Mouse (Mus musculus) stomach, embryonic 16.5 days (tissue): ENCODE results near the gene Sbds. TPM values are rescaled to one million over a fixed set of nuclear protein-coding genes. Genes with fewer than 3 reads are reported as not detected.

ENCODE experiments used
- ATAC-seq: fragments of 200-750 bp; cut with Nextera tagmentation; 2 replicates; pipeline ENCODE4 v1.8.0; 2017; ENCODE audit warnings: moderate number of reproducible peaks, moderate TSS enrichment; ENCODE audit not compliant: insufficient read depth, low FRiP score
- H3K27ac ChIP-seq: fragments of 300-500 bp; sonication (generic); 2 replicates; pipeline ENCODE4 v1.5.1; 2014; ENCODE audit warnings: low read length
- H3K27me3 ChIP-seq: fragments of 300-500 bp; sonication (generic); 2 replicates; pipeline ENCODE4 v1.6.1; 2014; ENCODE audit warnings: low read length, control low read depth, mixed read lengths; ENCODE audit not compliant: control insufficient read depth, insufficient read depth
- H3K36me3 ChIP-seq: fragments of 300-500 bp; sonication (generic); 2 replicates; pipeline ENCODE4 v1.6.1; 2014; ENCODE audit warnings: low read length; ENCODE audit not compliant: control insufficient read depth, insufficient read depth
- H3K4me1 ChIP-seq: fragments of 300-500 bp; sonication (generic); 2 replicates; pipeline ENCODE4 v1.6.1; 2014; ENCODE audit warnings: low read length, control low read depth, mixed read lengths; ENCODE audit not compliant: control insufficient read depth, insufficient read depth
- H3K4me2 ChIP-seq: fragments of 300-500 bp; sonication (generic); 2 replicates; pipeline ENCODE4 v1.6.1; 2014; ENCODE audit warnings: low read depth, low read length, mixed read lengths
- H3K4me3 ChIP-seq: fragments of 300-500 bp; sonication (generic); replicated peaks from 2 replicates; pipeline ENCODE4 v1.5.1; 2014; ENCODE audit warnings: mild to moderate bottlenecking, low read length
- H3K9ac ChIP-seq: fragments of 300-500 bp; sonication (generic); 2 replicates; pipeline ENCODE4 v1.6.1; 2014; ENCODE audit warnings: low read length
- H3K9me3 ChIP-seq: fragments of 300-500 bp; sonication (generic); replicated peaks from 2 replicates; pipeline ENCODE4 v1.6.1; 2016; ENCODE audit warnings: low read length, control low read depth; ENCODE audit not compliant: control insufficient read depth
- WGBS: fragments of 180-500 bp; shearing (Covaris S2); extraction: QIAGEN DNeasy Blood & Tissue Kit; methylation state at CpG from one replicate; pipeline ENCODE4 v1.1.7; 2014; 5-methylcytosine and 5-hydroxymethylcytosine counted together
- polyA plus RNA-seq: library from polyadenylated mRNA; unstranded; fragments of >200 nt; fragmentation: Nextera tagmentation; extraction: Ambion mirVana; gene quantifications from 2 replicates; pipeline ENCODE4 v1.2.1, GENCODE M21; 2015

Gene Sbds
- polyA plus RNA-seq, 1 experiment from 2014 or later, result 70.3 TPM

DNA sequence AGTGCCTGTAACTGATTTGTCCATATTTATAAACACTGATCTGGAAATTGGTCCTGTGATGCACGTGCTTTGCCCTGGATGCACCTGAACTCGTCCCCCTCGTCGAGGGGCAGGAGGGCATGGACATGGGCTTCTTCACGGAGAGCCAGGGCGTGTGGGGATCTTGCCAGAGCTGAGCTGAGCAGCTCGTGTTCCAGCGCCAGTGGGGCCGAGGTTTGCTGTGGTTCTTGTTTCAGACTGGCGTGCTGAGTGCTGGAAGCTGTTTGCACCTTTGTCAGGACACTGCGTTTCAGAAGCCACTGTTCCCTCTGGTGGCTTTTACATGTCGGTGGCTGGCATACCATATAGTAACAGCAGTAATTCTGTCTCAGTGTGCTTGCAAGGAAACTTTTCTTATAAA is 13.9 kb downstream of the Sbds start:
- H3K4me3 ChIP-seq, result no peak overlapping the region
- H3K36me3 ChIP-seq, result peaks cover 17% of the 10 kb centered on the region
- no peaks in the 10 kb centered on the region for H3K9me3 ChIP-seq
- H3K4me1 ChIP-seq, result no peaks in the 10 kb centered on the region
- no peaks in the 10 kb centered on the region for H3K27me3 ChIP-seq
- no peak overlapping the region for H3K4me2 ChIP-seq
- no peak overlapping the region for H3K9ac ChIP-seq
- ATAC-seq, result no peak
- no peak overlapping the region for H3K27ac ChIP-seq
- 92% methylated on average over 12 of the region's 12 CpGs for WGBS

DNA sequence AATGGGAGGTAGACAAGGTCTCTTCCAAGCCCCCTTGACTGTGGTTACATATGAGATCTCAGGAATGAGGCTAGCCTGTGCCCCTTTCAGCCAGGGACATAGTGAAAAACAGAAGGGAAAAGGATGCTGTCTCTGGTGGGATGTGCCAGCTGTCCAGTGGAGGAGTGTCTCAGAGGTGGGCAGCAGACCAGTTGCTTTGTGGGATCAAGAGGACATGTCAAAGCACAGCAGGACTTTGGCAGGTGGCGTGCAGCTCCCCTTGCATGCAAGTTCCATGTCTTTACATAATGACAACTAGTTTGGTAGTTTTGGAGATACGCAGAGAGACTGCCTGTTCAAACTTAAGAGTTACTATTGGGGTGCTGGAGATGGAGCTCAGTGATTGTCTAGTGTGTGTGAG is 15.5 kb downstream of the Sbds start:
- WGBS, result 98% methylated on average over 2 of the region's 2 CpGs
- H3K27ac ChIP-seq, result no peak overlapping the region
- no peak for ATAC-seq
- H3K4me1 ChIP-seq, result no peaks in the 10 kb centered on the region
- H3K4me2 ChIP-seq, result no peak overlapping the region
- peaks cover 30% of the 10 kb centered on the region for H3K36me3 ChIP-seq
- no peak overlapping the region for H3K9ac ChIP-seq
- no peaks in the 10 kb centered on the region for H3K9me3 ChIP-seq
- no peaks in the 10 kb centered on the region for H3K27me3 ChIP-seq
- no peak overlapping the region for H3K4me3 ChIP-seq

DNA sequence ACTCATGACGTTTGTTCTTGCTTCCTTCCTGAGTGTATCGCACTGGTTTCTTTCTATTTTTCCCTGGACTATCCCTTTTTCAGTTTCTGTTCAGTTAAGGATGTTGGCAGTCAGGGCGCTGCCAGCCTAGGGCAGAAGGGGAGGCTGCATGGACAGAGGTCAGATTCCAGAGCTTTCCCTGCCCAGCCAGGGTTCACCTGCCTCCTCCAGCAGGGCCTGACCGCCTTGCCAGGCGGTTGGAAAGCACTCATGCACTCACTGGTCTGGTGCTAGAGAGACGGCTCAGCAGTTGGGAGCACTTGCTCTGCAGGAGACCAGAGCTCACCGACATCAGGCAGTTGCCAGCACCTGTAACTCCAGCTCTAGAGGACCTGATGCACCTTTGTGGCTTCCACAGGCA is 16.1 kb downstream of the Sbds start:
- Histone ChIP-seq H3K9ac (no peak overlapping the region), H3K4me3 (no peak overlapping the region), H3K9me3 (no peaks in the 10 kb centered on the region), H3K36me3 (peaks cover 36% of the 10 kb centered on the region), H3K27ac (no peak overlapping the region), H3K27me3 (no peaks in the 10 kb centered on the region), H3K4me2 (no peak overlapping the region), H3K4me1 (no peaks in the 10 kb centered on the region)
- no peak for ATAC-seq
- 96% methylated on average over 7 of the region's 7 CpGs for WGBS

DNA sequence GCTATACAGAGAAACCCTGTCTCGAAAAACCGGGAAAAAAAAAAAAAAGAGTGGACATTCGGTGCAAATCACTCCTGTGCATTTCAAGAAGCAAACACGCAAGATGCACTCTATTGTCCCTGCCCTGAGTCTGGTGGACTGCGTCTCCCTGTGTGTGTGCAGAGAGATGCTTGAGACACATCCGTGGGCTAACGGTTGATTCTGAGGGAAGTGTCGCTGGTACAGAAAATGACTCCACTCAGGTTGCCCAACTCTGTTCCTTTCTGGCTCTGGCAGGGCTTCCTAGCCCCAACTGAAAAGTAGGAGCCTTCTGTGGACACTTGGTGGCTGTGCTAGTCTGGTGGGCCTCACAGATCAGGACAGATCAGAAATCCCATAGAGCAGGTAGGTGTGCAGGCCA is 19.0 kb downstream of the Sbds start:
- H3K36me3 ChIP-seq, result peaks cover 64% of the 10 kb centered on the region
- WGBS, result 92% methylated on average over 8 of the region's 8 CpGs
- no peak overlapping the region for H3K4me3 ChIP-seq
- H3K9me3 ChIP-seq, result no peaks in the 10 kb centered on the region
- ATAC-seq, result no peak
- H3K27ac ChIP-seq, result no peak overlapping the region
- no peak overlapping the region for H3K9ac ChIP-seq
- no peak overlapping the region for H3K4me2 ChIP-seq
- H3K27me3 ChIP-seq, result no peaks in the 10 kb centered on the region
- H3K4me1 ChIP-seq, result no peaks in the 10 kb centered on the region

DNA sequence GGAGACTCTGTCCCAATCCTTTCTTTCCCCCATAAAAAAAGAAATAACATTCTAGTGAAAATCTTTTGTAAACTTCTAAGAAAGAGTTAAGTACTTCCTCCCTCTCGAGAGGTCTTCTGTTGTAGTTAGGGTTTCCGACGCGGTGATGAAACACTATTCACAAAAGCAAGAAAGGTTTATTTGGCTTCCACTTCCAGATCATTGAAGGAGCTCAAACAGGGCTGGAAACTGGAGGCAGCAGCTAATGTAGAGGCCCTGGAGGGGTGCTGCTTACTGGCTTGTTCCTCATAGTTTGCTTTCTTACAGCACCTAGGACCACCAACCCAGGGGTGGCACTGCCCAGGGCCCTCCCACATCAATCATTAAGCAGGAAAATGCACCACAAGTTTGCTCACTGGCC is 27.2 kb downstream of the Sbds start:
- Histone ChIP-seq H3K9me3 (no peaks in the 10 kb centered on the region), H3K36me3 (peaks cover 21% of the 10 kb centered on the region), H3K4me1 (peaks cover 10% of the 10 kb centered on the region), H3K27me3 (no peaks in the 10 kb centered on the region), H3K9ac (no peak overlapping the region), H3K4me2 (no peak overlapping the region), H3K27ac (no peak overlapping the region), H3K4me3 (no peak overlapping the region)
- no peak for ATAC-seq
- 40% methylated on average over 4 of the region's 4 CpGs for whole genome bisulfite sequencing

DNA sequence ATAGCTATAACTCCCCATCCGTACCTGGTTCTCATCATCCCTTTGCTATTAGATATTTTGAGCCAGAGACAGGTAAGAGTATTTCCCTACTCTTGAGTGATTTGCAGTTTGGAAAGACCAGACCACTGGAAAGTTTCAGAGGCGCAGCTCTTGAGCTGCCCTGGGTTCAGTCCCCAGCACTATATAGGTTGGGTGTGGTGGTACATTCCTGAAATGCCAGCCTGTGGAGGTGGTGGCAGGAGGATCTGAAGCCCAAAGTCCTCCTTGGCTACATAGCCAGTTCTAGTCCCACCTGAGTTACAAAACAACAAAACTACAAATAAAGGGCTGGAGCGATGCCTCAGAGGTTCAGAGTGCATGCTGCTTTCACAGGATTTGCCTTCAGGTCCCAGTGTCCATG is 28.5 kb downstream of the Sbds start:
- H3K9ac ChIP-seq, result no peak overlapping the region
- H3K27ac ChIP-seq, result no peak overlapping the region
- no peak for ATAC-seq
- H3K36me3 ChIP-seq, result peaks cover 8% of the 10 kb centered on the region
- H3K4me1 ChIP-seq, result peaks cover 11% of the 10 kb centered on the region
- no peak overlapping the region for H3K4me2 ChIP-seq
- H3K4me3 ChIP-seq, result no peak overlapping the region
- WGBS, result 77% methylated on average over 3 of the region's 3 CpGs
- H3K27me3 ChIP-seq, result no peaks in the 10 kb centered on the region
- no peaks in the 10 kb centered on the region for H3K9me3 ChIP-seq

DNA sequence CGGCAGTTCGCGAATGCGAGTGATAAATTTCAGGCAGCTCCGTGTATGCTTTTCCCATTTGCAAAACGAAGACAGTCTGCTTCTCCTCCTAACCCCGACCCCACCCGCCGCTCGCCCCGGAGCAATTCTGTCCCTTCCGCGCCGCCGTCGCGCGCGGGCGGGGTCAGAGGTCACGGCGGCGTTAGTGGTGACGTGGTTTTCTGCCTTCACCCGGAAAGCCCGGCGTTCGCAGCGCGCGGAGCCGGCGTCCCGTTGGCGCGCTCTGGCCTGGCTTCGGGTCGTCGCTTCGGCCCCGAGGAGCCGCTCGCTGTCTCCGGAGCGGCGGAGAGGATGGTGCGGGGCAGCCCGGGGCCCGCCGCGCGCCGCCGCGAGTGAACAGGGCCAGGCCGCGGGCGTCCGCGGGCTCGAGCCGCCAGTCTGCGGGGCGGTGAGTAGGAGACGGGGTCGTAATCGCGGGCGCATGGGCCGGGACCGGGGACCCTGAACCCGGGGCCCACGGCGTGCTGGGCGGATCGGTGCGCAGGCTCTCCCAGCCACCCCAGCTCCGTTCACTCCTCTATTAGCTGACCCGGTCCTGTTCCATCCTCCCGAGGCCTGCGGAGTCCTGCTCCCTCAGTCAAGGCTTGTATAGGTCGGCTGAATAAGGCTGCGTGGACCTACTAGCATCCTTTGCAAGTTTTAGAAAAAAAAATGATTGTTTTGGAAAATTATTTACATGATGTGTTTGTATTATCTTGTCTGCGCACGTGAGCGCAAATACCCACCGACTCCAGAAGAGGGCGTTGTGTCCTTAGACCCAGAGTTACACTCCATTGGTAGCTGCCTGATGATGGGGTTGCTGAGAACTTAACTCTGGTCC is 33.0 kb downstream of the Sbds start:
- Histone ChIP-seq H3K4me1 (peaks cover 17% of the 10 kb centered on the region), H3K27ac (peak overlapping the region; percentile 79), H3K9ac (peak overlapping the region; percentile 99), H3K9me3 (no peaks in the 10 kb centered on the region), H3K36me3 (no peaks in the 10 kb centered on the region), H3K4me2 (peak overlapping the region; percentile 91), H3K27me3 (no peaks in the 10 kb centered on the region), H3K4me3 (peak overlapping the region; percentile 99)
- WGBS, result under 1% methylated on average over 88 of the region's 88 CpGs
- ATAC-seq, result peak; percentile 85

DNA sequence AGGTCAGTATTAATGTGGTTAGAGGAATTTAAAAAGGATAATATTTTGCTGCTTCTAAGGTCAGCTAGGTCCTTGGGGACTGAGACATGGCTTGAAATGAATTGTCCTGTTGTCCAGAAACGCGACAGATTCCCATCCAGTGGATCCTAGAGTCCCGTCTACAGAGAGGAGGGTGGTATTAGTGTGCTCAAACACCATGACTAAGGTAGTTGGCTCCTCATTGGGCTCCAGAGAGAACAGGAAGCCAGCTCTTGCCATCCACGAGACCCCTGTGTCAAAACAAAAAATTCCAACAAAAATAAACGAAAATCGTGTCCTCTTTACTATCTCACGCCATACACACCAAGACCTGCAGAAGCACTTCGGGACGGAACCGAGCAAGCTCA is 33.6 kb downstream of the Sbds start:
- H3K9me3 ChIP-seq, result no peaks in the 10 kb centered on the region
- peak overlapping the region; percentile 99 for H3K4me3 ChIP-seq
- peaks cover 17% of the 10 kb centered on the region for H3K4me1 ChIP-seq
- peak; percentile 35; the same call in 1 of the 2 replicates for ATAC-seq
- no peaks in the 10 kb centered on the region for H3K27me3 ChIP-seq
- peak overlapping the region; percentile 91 for H3K4me2 ChIP-seq
- WGBS, result 0% methylated on average over 10 of the region's 10 CpGs
- no peaks in the 10 kb centered on the region for H3K36me3 ChIP-seq
- H3K27ac ChIP-seq, result peak overlapping the region; percentile 75
- peak overlapping the region; percentile 99 for H3K9ac ChIP-seq

DNA sequence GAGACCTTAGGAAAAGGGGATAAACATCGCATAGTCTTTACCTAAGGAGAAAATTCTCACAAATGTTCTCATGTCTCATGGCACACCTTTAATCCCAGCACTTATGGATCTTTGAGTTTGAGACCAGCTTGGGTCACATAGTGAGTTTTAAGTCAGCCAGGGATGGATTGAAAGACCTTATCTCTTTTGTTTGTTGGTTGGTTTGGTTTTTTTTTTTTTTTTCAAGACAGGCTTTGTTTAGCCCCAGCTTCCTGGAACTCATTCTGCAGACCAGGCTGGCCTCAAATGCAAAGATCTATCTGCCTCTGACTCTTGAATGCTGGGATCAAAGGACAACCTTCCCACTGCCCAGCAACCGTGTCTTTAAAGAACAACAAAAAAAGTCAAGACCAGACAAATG is 34.0 kb downstream of the Sbds start:
- 47% methylated on average over 2 of the region's 2 CpGs for WGBS
- no peak for ATAC-seq
- no peaks in the 10 kb centered on the region for H3K9me3 ChIP-seq
- peak overlapping the region; percentile 91 for H3K4me2 ChIP-seq
- 0 out of 2 replicates have a peak overlapping the region, but pooled peaks have one; percentile 24 for H3K27ac ChIP-seq
- H3K36me3 ChIP-seq, result no peaks in the 10 kb centered on the region
- peaks cover 17% of the 10 kb centered on the region for H3K4me1 ChIP-seq
- H3K9ac ChIP-seq, result no peak overlapping the region
- H3K4me3 ChIP-seq, result peak overlapping the region; percentile 99
- H3K27me3 ChIP-seq, result no peaks in the 10 kb centered on the region
